Mouse (Mus musculus) thymus, adult 2 months (tissue): ENCODE measurements around the gene Gli1.

Experiments
- CTCF ChIP-seq: fragments of 200-500 bp; IDR thresholded peaks from 2 replicates; pipeline ENCODE4 v1.5.1; 2012; ENCODE audit warnings: mild to moderate bottlenecking, control low read depth, low read length, moderate library complexity, borderline replicate concordance; ENCODE audit not compliant: control insufficient read depth, poor library complexity, insufficient read depth; ENCODE audit errors: extremely low read depth
- POLR2A ChIP-seq: fragments of 200-500 bp; IDR thresholded peaks from 2 replicates; pipeline ENCODE4 v1.6.1; 2012; ENCODE audit warnings: mild to moderate bottlenecking, low read length, control low read depth, moderate library complexity; ENCODE audit not compliant: control insufficient read depth, poor library complexity, insufficient read depth; ENCODE audit errors: extremely low read depth

DNA sequence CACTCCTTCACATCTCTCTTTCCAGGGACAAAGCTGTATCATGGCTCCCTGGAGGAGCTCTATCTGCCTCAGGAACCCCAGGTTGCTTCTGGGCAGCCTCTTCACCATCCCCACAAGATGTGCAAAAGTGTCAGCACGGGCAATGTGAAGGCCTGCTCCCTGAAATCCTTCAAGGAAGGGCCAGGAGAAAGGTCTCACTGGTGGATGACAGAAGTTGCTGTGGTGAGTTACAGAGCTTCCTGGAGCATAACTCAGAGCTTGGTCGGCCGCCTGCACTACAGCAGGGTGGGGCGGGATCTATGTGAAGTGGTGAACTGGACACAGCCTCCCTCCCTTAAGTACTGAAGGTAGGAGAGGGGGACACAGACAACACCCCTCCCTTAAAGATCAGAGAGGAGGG, 19.1 kb downstream of the Gli1 start:
- TF ChIP-seq CTCF: no peak
- TF ChIP-seq POLR2A: no peak
